In genomic region chr15:77922710-77923109, GRCm38 (mm10) we compare ENCODE assay signal across 21 mouse cellular contexts. TPM values are rescaled to one million over a fixed set of nuclear protein-coding genes. Genes with fewer than 3 reads are reported as not detected.
DNase-seq lines count a peak whose midpoint lies in the region; ATAC-seq lines count a peak whose summit lies in the region.
"Had no signal": no experiment of that assay in that cellular context is flagged by ENCODE, and none has a peak within 500 bp of the region (broad histone marks: within the 10 kb centered on the region; RNA-seq: fewer than 3 reads in every experiment).

No protein-coding gene starts in this region.

- H3K27me3 ChIP-seq in kidney, embryonic 16.5 days (ENCODE audit: insufficient read depth, low read length), result no peaks in the 10 kb centered on the region
- no peaks in the 10 kb centered on the region for H3K27me3 ChIP-seq in liver, embryonic 12.5 days (replicated peaks)
- H3K27me3 ChIP-seq: forebrain, embryonic 12.5 days; neural tube, embryonic 15.5 days had no signal

- no peak overlapping the region for H3K4me2 ChIP-seq in kidney, embryonic 16.5 days (replicated peaks; ENCODE audit: low read depth, low read length)
- no peak overlapping the region for H3K4me2 ChIP-seq in liver, embryonic 12.5 days
- H3K4me2 ChIP-seq: forebrain, embryonic 12.5 days; heart, embryonic 11.5 days; lung, embryonic 14.5 days; midbrain, embryonic 11.5 days; neural tube, embryonic 15.5 days had no signal

- 80% methylated on average over 9 of the region's 9 CpGs for WGBS in kidney, embryonic 16.5 days
- WGBS in liver, embryonic 12.5 days (ENCODE audit: insufficient replicate concordance), result 67% methylated on average over 9 of the region's 9 CpGs

- H3K9ac ChIP-seq in kidney, embryonic 16.5 days (replicated peaks; ENCODE audit: low read length), result no peak overlapping the region
- no peak overlapping the region for H3K9ac ChIP-seq in liver, embryonic 12.5 days
- H3K9ac ChIP-seq: forebrain, embryonic 12.5 days; lung, embryonic 14.5 days; neural tube, embryonic 15.5 days had no signal

- H3K27ac ChIP-seq in kidney, embryonic 16.5 days (ENCODE audit: low read length), result no peak overlapping the region
- H3K27ac ChIP-seq in liver, embryonic 12.5 days, result peak overlapping the region; percentile 36; the same call in 1 of the 2 replicates
- H3K27ac ChIP-seq: forebrain, embryonic 12.5 days; limb, embryonic 10.5 days; neural tube, embryonic 15.5 days had no signal

- no peak for ATAC-seq in kidney, embryonic 16.5 days (ENCODE audit: low FRiP score, low TSS enrichment)
- no peak for ATAC-seq in liver, embryonic 12.5 days
- ATAC-seq: CD4-positive, CD25-positive, alpha-beta regulatory T cell, adult 4 months; hindbrain, embryonic 16.5 days had no signal

- DNase-seq in adrenal gland, adult (ENCODE audit: inconsistent age in 2 of 2, low spot score in 1 of 2), result peak; percentile 79 to 88
- DNase-seq in adrenal gland, postnatal 25 days, result no peak
- peak; percentile 67 for DNase-seq in kidney, adult 18-20 months
- peak; percentile 91 for DNase-seq in kidney, adult 9 months
- no peak for DNase-seq in thymus, postnatal 36 days
- DNase-seq in lung, postnatal 14 days, result no peak
- DNase-seq: cerebellum, adult 9-10 months; gastrocnemius, postnatal 25 days; heart, postnatal 4 days; thymus, postnatal 4 days had no signal

- peaks cover 25% of the 10 kb centered on the region for H3K4me1 ChIP-seq in kidney, embryonic 16.5 days (ENCODE audit: insufficient read depth, low read length)
- H3K4me1 ChIP-seq in liver, embryonic 12.5 days, result peaks cover 24% of the 10 kb centered on the region

- no peak overlapping the region for H3K4me3 ChIP-seq in kidney, embryonic 16.5 days (ENCODE audit: low read length)
- no peak overlapping the region for H3K4me3 ChIP-seq in liver, embryonic 12.5 days
- H3K4me3 ChIP-seq: forebrain, embryonic 12.5 days; limb, embryonic 10.5 days; neural tube, embryonic 15.5 days had no signal

- no peaks in the 10 kb centered on the region for H3K9me3 ChIP-seq in kidney, embryonic 16.5 days (ENCODE audit: low read length)
- no peaks in the 10 kb centered on the region for H3K9me3 ChIP-seq in liver, embryonic 12.5 days (replicated peaks)
- H3K9me3 ChIP-seq: forebrain, embryonic 12.5 days; G1E; limb, embryonic 10.5 days; neural tube, embryonic 15.5 days had no signal

- peaks cover 73% of the 10 kb centered on the region for H3K36me3 ChIP-seq in kidney, embryonic 16.5 days (ENCODE audit: insufficient read depth, low read length)
- peaks cover 99% of the 10 kb centered on the region for H3K36me3 ChIP-seq in liver, embryonic 12.5 days

RNA-seq across cellular contexts. Expression of gene Txn2, which starts 6.1 kb away (rescaled TPM):
- 483 and 599 TPM in 2 replicates for total RNA-seq in adrenal gland, postnatal 25 days (2021)
- 275 and 307 TPM in 2 replicates for polyA plus RNA-seq in kidney, embryonic 16.5 days (2015; fragmentation: Nextera tagmentation; extraction: Ambion mirVana)
- 239 and 249 TPM in 2 replicates for polyA plus RNA-seq in liver, embryonic 12.5 days (2016; fragmentation: Nextera tagmentation; extraction: Ambion mirVana)

RNA-seq across cellular contexts. Expression of gene Foxred2, which starts 33.8 kb away (rescaled TPM):
- total RNA-seq in adrenal gland, postnatal 25 days (2021), result 2.7 and 4.2 TPM in 2 replicates
- 4.9 and 5.2 TPM in 2 replicates for polyA plus RNA-seq in kidney, embryonic 16.5 days (2015; fragmentation: Nextera tagmentation; extraction: Ambion mirVana)
- polyA plus RNA-seq in liver, embryonic 12.5 days (2016; fragmentation: Nextera tagmentation; extraction: Ambion mirVana), result 1.3 and 1.7 TPM in 2 replicates

RNA-seq across cellular contexts. Expression of gene Eif3d, which starts 47.9 kb away (rescaled TPM):
- total RNA-seq in adrenal gland, postnatal 25 days (2021), result 140 and 156 TPM in 2 replicates
- polyA plus RNA-seq in kidney, embryonic 16.5 days (2015; fragmentation: Nextera tagmentation; extraction: Ambion mirVana), result 212 and 222 TPM in 2 replicates
- polyA plus RNA-seq in liver, embryonic 12.5 days (2016; fragmentation: Nextera tagmentation; extraction: Ambion mirVana), result 257 and 271 TPM in 2 replicates

Comparison
In these comparisons a context has a peak if more than half of its experiments do, and no peak if none do; other contexts are left out.
1. DNase-seq: peak in adrenal gland, adult (2 of 2), kidney, adult 18-20 months (single experiment) and kidney, adult 9 months (single experiment); none in adrenal gland, postnatal 25 days (single experiment), thymus, postnatal 36 days (0 of 2) and lung, postnatal 14 days (single experiment).